Mouse (Mus musculus): Measurements from ENCODE around the gene Pde9a. TPM values are rescaled to one million over a fixed set of nuclear protein-coding genes. Genes with fewer than 3 reads are reported as not detected.

Pde9a gene
- polyA plus RNA-seq, 1 experiment from 2014 or later: 34.8 TPM

- Histone ChIP-seq H3K4me3 (no peak overlapping the region), H3K27ac (peak overlapping the region; percentile 11; the same call in 1 of the 2 replicates), H3K9me3 (no peaks in the 10 kb centered on the region), H3K4me2 (no peak overlapping the region), H3K27me3 (no peaks in the 10 kb centered on the region), H3K9ac (no peak overlapping the region), H3K4me1 (peaks cover 63% of the 10 kb centered on the region), H3K36me3 (no peaks in the 10 kb centered on the region)
- no peak for ATAC-seq (ENCODE audit: borderline replicate concordance, extremely low read depth, low FRiP score, low TSS enrichment)
- 53% methylated on average over 3 of the region's 3 CpGs for WGBS
Measured at GRCm38 (mm10) chr17:31391462-31391861, 5.5 kb downstream of the Pde9a start.

- WGBS: 75% methylated on average over 5 of the region's 5 CpGs
- Histone ChIP-seq H3K27ac (0 out of 2 replicates have a peak overlapping the region, but pooled peaks have one; percentile 11), H3K9me3 (no peaks in the 10 kb centered on the region), H3K4me1 (peaks cover 58% of the 10 kb centered on the region), H3K4me2 (no peak overlapping the region), H3K27me3 (no peaks in the 10 kb centered on the region), H3K4me3 (no peak overlapping the region), H3K36me3 (no peaks in the 10 kb centered on the region), H3K9ac (no peak overlapping the region)
- no peak for ATAC-seq (ENCODE audit: borderline replicate concordance, extremely low read depth, low FRiP score, low TSS enrichment)
Measured at GRCm38 (mm10) chr17:31392041-31392440, 6.0 kb downstream of the Pde9a start.

- Histone ChIP-seq H3K9me3 (no peaks in the 10 kb centered on the region), H3K36me3 (no peaks in the 10 kb centered on the region), H3K4me3 (no peak overlapping the region), H3K27me3 (no peaks in the 10 kb centered on the region), H3K4me2 (no peak overlapping the region), H3K27ac (no peak overlapping the region), H3K4me1 (peaks cover 41% of the 10 kb centered on the region), H3K9ac (no peak overlapping the region)
- 53% methylated on average over 2 of the region's 2 CpGs for WGBS
- no peak for ATAC-seq (ENCODE audit: borderline replicate concordance, extremely low read depth, low FRiP score, low TSS enrichment)
Measured at GRCm38 (mm10) chr17:31393811-31394210, 7.8 kb downstream of the Pde9a start.

- H3K27me3 ChIP-seq: no peaks in the 10 kb centered on the region
- H3K27ac ChIP-seq: peak overlapping the region; percentile 29; the same call in 1 of the 2 replicates
- no peak overlapping the region for H3K4me3 ChIP-seq
- ATAC-seq (ENCODE audit: borderline replicate concordance, extremely low read depth, low FRiP score, low TSS enrichment): no peak
- H3K9ac ChIP-seq: no peak overlapping the region
- peaks cover 37% of the 10 kb centered on the region for H3K4me1 ChIP-seq
- H3K4me2 ChIP-seq: no peak overlapping the region
- no peaks in the 10 kb centered on the region for H3K36me3 ChIP-seq
- no peaks in the 10 kb centered on the region for H3K9me3 ChIP-seq
- 58% methylated on average over 6 of the region's 6 CpGs for WGBS
Measured at GRCm38 (mm10) chr17:31400294-31400693, 14.3 kb downstream of the Pde9a start.

GRCm38 (mm10) chr17:31401160-31401559 lies 15.2 kb downstream of the Pde9a start:
- H3K27ac ChIP-seq: no peak overlapping the region

GRCm38 (mm10) chr17:31402713-31403112 lies 16.7 kb downstream of the Pde9a start:
- no peak for ATAC-seq (ENCODE audit: borderline replicate concordance, extremely low read depth, low FRiP score, low TSS enrichment)

More at GRCm38 (mm10) chr17:31401160-31401559, 15.2 kb downstream of the Pde9a start:
- Histone ChIP-seq H3K9me3 (no peaks in the 10 kb centered on the region), H3K27me3 (no peaks in the 10 kb centered on the region), H3K4me1 (peaks cover 41% of the 10 kb centered on the region), H3K9ac (no peak overlapping the region), H3K4me3 (no peak overlapping the region), H3K4me2 (no peak overlapping the region), H3K36me3 (no peaks in the 10 kb centered on the region)
- WGBS: 82% methylated on average over 3 of the region's 3 CpGs
- no peak for ATAC-seq (ENCODE audit: borderline replicate concordance, extremely low read depth, low FRiP score, low TSS enrichment)

GRCm38 (mm10) chr17:31405694-31406227 lies 19.8 kb downstream of the Pde9a start:
- WGBS: 65% methylated on average over 6 of the region's 6 CpGs
- Histone ChIP-seq H3K4me1 (peaks cover 51% of the 10 kb centered on the region), H3K27ac (peak overlapping the region; percentile 64; the same call in 1 of the 2 replicates), H3K9me3 (no peaks in the 10 kb centered on the region), H3K36me3 (no peaks in the 10 kb centered on the region), H3K4me3 (no peak overlapping the region), H3K27me3 (no peaks in the 10 kb centered on the region), H3K9ac (no peak overlapping the region), H3K4me2 (no peak overlapping the region)
- ATAC-seq (ENCODE audit: borderline replicate concordance, extremely low read depth, low FRiP score, low TSS enrichment): no peak

More at GRCm38 (mm10) chr17:31402713-31403112, 16.7 kb downstream of the Pde9a start:
- Histone ChIP-seq H3K4me2 (no peak overlapping the region; the same call in 1 of the 2 replicates), H3K27ac (peak overlapping the region; percentile 51), H3K9me3 (no peaks in the 10 kb centered on the region), H3K4me3 (no peak overlapping the region), H3K9ac (no peak overlapping the region), H3K4me1 (peaks cover 49% of the 10 kb centered on the region), H3K36me3 (no peaks in the 10 kb centered on the region), H3K27me3 (no peaks in the 10 kb centered on the region)
- 33% methylated on average over 8 of the region's 8 CpGs for WGBS

GRCm38 (mm10) chr17:31409741-31410350 lies 23.8 kb downstream of the Pde9a start:
- no peak for ATAC-seq (ENCODE audit: borderline replicate concordance, extremely low read depth, low FRiP score, low TSS enrichment)
- Histone ChIP-seq H3K9me3 (no peaks in the 10 kb centered on the region), H3K36me3 (peaks cover 9% of the 10 kb centered on the region; the same call in 1 of the 2 replicates), H3K4me1 (peaks cover 31% of the 10 kb centered on the region), H3K27ac (peak overlapping the region; percentile 41), H3K9ac (no peak overlapping the region), H3K4me2 (no peak overlapping the region), H3K4me3 (no peak overlapping the region), H3K27me3 (no peaks in the 10 kb centered on the region)
- 33% methylated on average over 10 of the region's 10 CpGs for WGBS

- Histone ChIP-seq H3K27me3 (no peaks in the 10 kb centered on the region), H3K36me3 (peaks cover 24% of the 10 kb centered on the region)
- WGBS: 68% methylated on average over 9 of the region's 9 CpGs
Measured at GRCm38 (mm10) chr17:31415258-31415657, 29.2 kb downstream of the Pde9a start.

GRCm38 (mm10) chr17:31418804-31419597 lies 33.0 kb downstream of the Pde9a start:
- H3K27me3 ChIP-seq: no peaks in the 10 kb centered on the region
- no peak overlapping the region for H3K4me3 ChIP-seq
- no peak overlapping the region for H3K9ac ChIP-seq
- peaks cover 31% of the 10 kb centered on the region for H3K4me1 ChIP-seq
- H3K27ac ChIP-seq: peak overlapping the region; percentile 73
- H3K36me3 ChIP-seq: peaks cover 19% of the 10 kb centered on the region
- H3K9me3 ChIP-seq: no peaks in the 10 kb centered on the region
- WGBS: 51% methylated on average over 17 of the region's 17 CpGs
- peak; percentile 70 for ATAC-seq (ENCODE audit: borderline replicate concordance, extremely low read depth, low FRiP score, low TSS enrichment)
- no peak overlapping the region for H3K4me2 ChIP-seq

More at GRCm38 (mm10) chr17:31415258-31415657, 29.2 kb downstream of the Pde9a start:
- H3K9me3 ChIP-seq: no peaks in the 10 kb centered on the region
- H3K4me3 ChIP-seq: no peak overlapping the region
- H3K4me2 ChIP-seq: no peak overlapping the region
- no peak for ATAC-seq (ENCODE audit: borderline replicate concordance, extremely low read depth, low FRiP score, low TSS enrichment)
- H3K4me1 ChIP-seq: peaks cover 25% of the 10 kb centered on the region
- H3K27ac ChIP-seq: no peak overlapping the region
- H3K9ac ChIP-seq: no peak overlapping the region

- Histone ChIP-seq H3K27ac (peak overlapping the region; percentile 73), H3K36me3 (peaks cover 14% of the 10 kb centered on the region), H3K4me3 (no peak overlapping the region), H3K27me3 (no peaks in the 10 kb centered on the region), H3K9me3 (no peaks in the 10 kb centered on the region), H3K4me2 (no peak overlapping the region), H3K9ac (no peak overlapping the region), H3K4me1 (peaks cover 35% of the 10 kb centered on the region)
- no peak for ATAC-seq (ENCODE audit: borderline replicate concordance, extremely low read depth, low FRiP score, low TSS enrichment)
- WGBS: 44% methylated on average over 2 of the region's 2 CpGs
Measured at GRCm38 (mm10) chr17:31419598-31419950, 33.6 kb downstream of the Pde9a start.

- Histone ChIP-seq H3K27ac (peak overlapping the region; percentile 73), H3K4me1 (peaks cover 37% of the 10 kb centered on the region), H3K27me3 (no peaks in the 10 kb centered on the region), H3K9ac (no peak overlapping the region), H3K4me2 (no peak overlapping the region), H3K4me3 (no peak overlapping the region), H3K9me3 (no peaks in the 10 kb centered on the region), H3K36me3 (peaks cover 14% of the 10 kb centered on the region)
- no peak for ATAC-seq (ENCODE audit: borderline replicate concordance, extremely low read depth, low FRiP score, low TSS enrichment)
- WGBS: 36% methylated on average over 3 of the region's 3 CpGs
Measured at GRCm38 (mm10) chr17:31419995-31420394, 34.0 kb downstream of the Pde9a start.
